Mouse (Mus musculus): ENCODE results near the gene Vegfb. TPM values are rescaled to one million over a fixed set of nuclear protein-coding genes. Genes with fewer than 3 reads are reported as not detected.

Vegfb gene
- polyA plus RNA-seq, 1 experiment from 2014 or later = 53.2 TPM

DNA sequence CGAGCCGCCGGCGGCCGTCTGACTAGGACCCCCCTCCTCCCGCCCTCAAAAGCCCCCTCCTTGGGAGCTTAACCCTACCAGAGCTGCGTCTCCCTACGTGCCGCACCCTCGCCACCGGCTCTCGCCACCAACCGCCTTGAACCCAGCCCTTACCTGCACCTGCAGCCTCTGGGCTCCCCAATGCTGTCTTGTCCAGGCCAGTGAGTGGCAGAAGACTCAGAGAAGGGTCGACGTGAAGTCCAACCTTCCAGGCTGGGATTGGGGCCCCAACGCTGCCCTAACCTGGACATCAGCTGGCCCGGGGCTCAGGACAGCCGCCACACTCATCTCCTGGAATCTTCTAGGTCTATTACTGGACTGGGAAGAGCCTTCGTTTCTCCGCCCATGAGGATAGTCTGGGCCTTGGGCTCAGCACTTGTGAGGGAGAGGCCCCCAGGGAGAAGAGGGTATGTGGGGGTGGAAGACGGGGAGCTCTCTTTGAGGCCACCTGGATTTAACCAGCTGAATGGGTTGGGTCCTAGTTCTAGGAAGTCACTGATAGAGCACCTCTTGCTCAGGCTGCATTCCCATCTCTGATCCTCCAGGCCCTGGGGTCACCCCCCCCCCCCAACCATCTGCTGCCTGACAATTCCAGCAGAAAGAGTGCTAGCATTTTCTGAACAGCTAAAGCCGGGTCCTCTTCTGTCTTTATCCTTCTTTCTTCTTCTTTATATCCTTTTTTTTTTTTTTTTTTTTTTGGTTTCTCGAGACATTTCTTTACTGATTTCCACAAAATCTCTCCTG lies 53.1 kb downstream of the Vegfb start, which contains the start of gene Kcnk4:
TSS of gene Kcnk4 (minus strand) at position 321 of the 783 bp plus-strand sequence.
- ATAC-seq (ENCODE audit: insufficient number of reproducible peaks, low FRiP score, low TSS enrichment, low read depth) = no peak; the same call in 1 of the 2 replicates
- Histone ChIP-seq H3K4me2 (replicated peaks) (peak within 1 kb of the TSS; percentile 94), H3K27ac (replicated peaks) (no peak within 1 kb of the TSS), H3K36me3 (no peaks in the 10 kb centered on the region), H3K9ac (peak within 1 kb of the TSS; percentile 33; the same call in 1 of the 2 replicates), H3K4me3 (replicated peaks) (peak within 1 kb of the TSS; percentile 50), H3K4me1 (peaks cover 19% of the 10 kb centered on the region), H3K9me3 (replicated peaks) (no peaks in the 10 kb centered on the region), H3K27me3 (peaks cover 63% of the 10 kb centered on the region)
- 8% methylated on average over 23 of the region's 23 CpGs for WGBS

DNA sequence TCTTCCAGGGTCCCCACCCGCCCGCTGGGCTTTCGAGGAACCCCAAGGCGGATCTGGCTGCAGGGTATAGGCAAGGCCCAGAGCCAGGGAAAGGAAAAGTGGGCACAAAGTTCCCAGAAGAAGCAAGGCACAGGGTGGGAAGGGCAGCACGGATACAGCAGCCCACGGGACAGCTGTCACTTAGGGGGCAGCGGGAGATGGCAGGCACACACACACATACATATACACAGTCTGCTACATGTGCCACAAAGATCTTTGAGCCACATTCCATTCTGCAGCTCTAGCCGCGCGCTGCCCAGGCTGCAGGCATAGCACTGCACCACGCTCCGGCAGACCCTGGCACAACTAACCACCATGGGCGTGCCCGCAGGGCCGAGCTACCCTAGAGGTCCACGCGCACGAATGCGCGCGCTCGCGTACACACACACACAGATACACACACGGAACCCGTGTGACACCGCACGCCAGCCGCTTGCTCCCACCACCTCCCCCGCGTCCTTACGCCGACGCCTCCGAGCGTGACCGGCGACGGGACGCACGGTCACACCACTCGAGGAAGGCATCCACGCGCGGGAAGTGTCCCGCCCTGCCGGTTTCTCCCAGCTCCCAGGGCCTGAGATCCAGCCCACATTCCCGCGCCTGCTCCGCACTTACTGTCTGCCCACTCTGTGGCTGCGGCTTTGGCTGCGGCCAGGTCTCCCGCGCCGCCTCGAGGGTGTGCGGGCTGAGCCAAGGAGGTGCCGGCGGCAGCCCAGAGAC lies 53.8 kb downstream of the Vegfb start:
- Histone ChIP-seq H3K27ac (replicated peaks) (no peak overlapping the region), H3K4me1 (peaks cover 18% of the 10 kb centered on the region), H3K36me3 (no peaks in the 10 kb centered on the region), H3K27me3 (peaks cover 71% of the 10 kb centered on the region), H3K4me3 (replicated peaks) (peak overlapping the region; percentile 50), H3K9me3 (replicated peaks) (no peaks in the 10 kb centered on the region), H3K4me2 (replicated peaks) (peak overlapping the region; percentile 94), H3K9ac (peak overlapping the region; percentile 33; the same call in 1 of the 2 replicates)
- WGBS = 3% methylated on average over 58 of the region's 58 CpGs
- ATAC-seq (ENCODE audit: insufficient number of reproducible peaks, low FRiP score, low TSS enrichment, low read depth) = peak; percentile 48

DNA sequence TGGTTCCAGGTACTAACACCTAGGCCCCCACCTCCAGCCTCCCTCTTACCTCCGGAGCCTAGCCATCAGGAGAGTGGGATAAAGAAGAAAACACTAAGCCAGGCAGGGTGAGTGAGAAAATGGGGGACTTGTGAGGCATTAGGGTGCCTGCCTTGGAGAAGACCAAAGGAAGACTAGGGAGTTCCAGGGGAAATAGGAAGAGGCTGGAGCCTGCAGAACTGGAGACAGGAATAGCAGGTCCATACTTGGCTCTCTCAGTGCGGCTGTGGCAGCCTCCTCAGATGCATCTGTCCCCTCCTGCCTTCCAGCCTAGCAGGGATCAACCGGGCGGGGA lies 54.4 kb downstream of the Vegfb start:
- WGBS = 14% methylated on average over 4 of the region's 4 CpGs
- Histone ChIP-seq H3K9ac (no peak overlapping the region), H3K4me3 (replicated peaks) (peak overlapping the region; percentile 50; the same call in 1 of the 2 replicates), H3K9me3 (replicated peaks) (no peaks in the 10 kb centered on the region), H3K4me1 (peaks cover 18% of the 10 kb centered on the region), H3K4me2 (replicated peaks) (peak overlapping the region; percentile 94), H3K27ac (replicated peaks) (no peak overlapping the region), H3K36me3 (no peaks in the 10 kb centered on the region), H3K27me3 (peaks cover 73% of the 10 kb centered on the region)
- ATAC-seq (ENCODE audit: insufficient number of reproducible peaks, low FRiP score, low TSS enrichment, low read depth) = no peak

Other genes with a start within 250 kb of the Vegfb start
- gene Rps6ka4, start 147.0 kb downstream of the Vegfb start, polyA plus RNA-seq (2015; fragmentation: Nextera tagmentation; extraction: Ambion mirVana) = 32.0 and 34.2 TPM in 2 replicates
- gene Ccdc88b, start 129.4 kb downstream of the Vegfb start, polyA plus RNA-seq (2015; fragmentation: Nextera tagmentation; extraction: Ambion mirVana) = 0.80 and 1.8 TPM in 2 replicates
- 137 and 138 TPM in 2 replicates for gene Trmt112, start 78.0 kb downstream of the Vegfb start, polyA plus RNA-seq (2015; fragmentation: Nextera tagmentation; extraction: Ambion mirVana)
- 321 and 330 TPM in 2 replicates for gene Prdx5, start 77.5 kb downstream of the Vegfb start, polyA plus RNA-seq (2015; fragmentation: Nextera tagmentation; extraction: Ambion mirVana)
- gene Esrra, start 65.8 kb downstream of the Vegfb start, polyA plus RNA-seq (2015; fragmentation: Nextera tagmentation; extraction: Ambion mirVana) = 15.2 and 16.1 TPM in 2 replicates
- gene Catsperz, start 62.3 kb downstream of the Vegfb start, polyA plus RNA-seq (2015; fragmentation: Nextera tagmentation; extraction: Ambion mirVana) = 4.0 and 5.1 TPM in 2 replicates
- gene Kcnk4, start 53.1 kb downstream of the Vegfb start, polyA plus RNA-seq (2015; fragmentation: Nextera tagmentation; extraction: Ambion mirVana) = 1.4 and 1.7 TPM in 2 replicates
- 90.3 and 97.9 TPM in 2 replicates for gene Bad, start 45.8 kb downstream of the Vegfb start, polyA plus RNA-seq (2015; fragmentation: Nextera tagmentation; extraction: Ambion mirVana)
- 41.8 and 42.2 TPM in 2 replicates for gene Gpr137, start 45.2 kb downstream of the Vegfb start, polyA plus RNA-seq (2015; fragmentation: Nextera tagmentation; extraction: Ambion mirVana)
- gene Ppp1r14b, start 12.7 kb downstream of the Vegfb start, polyA plus RNA-seq (2015; fragmentation: Nextera tagmentation; extraction: Ambion mirVana) = 224 and 246 TPM in 2 replicates
- gene Plcb3, start 11.2 kb downstream of the Vegfb start, polyA plus RNA-seq (2015; fragmentation: Nextera tagmentation; extraction: Ambion mirVana) = 48.2 and 49.1 TPM in 2 replicates
- 112 and 119 TPM in 2 replicates for gene Fkbp2, start 7.2 kb downstream of the Vegfb start, polyA plus RNA-seq (2015; fragmentation: Nextera tagmentation; extraction: Ambion mirVana)
- 23.9 and 27.9 TPM in 2 replicates for gene Dnajc4, start 4.9 kb upstream of the Vegfb start, polyA plus RNA-seq (2015; fragmentation: Nextera tagmentation; extraction: Ambion mirVana)
- 22.2 and 24.1 TPM in 2 replicates for gene Nudt22, start 8.5 kb upstream of the Vegfb start, polyA plus RNA-seq (2015; fragmentation: Nextera tagmentation; extraction: Ambion mirVana)
- gene Trpt1, start 8.5 kb upstream of the Vegfb start, polyA plus RNA-seq (2015; fragmentation: Nextera tagmentation; extraction: Ambion mirVana) = 12.5 and 12.7 TPM in 2 replicates
- gene Fermt3, start 31.8 kb upstream of the Vegfb start, polyA plus RNA-seq (2015; fragmentation: Nextera tagmentation; extraction: Ambion mirVana) = 12.4 and 14.2 TPM in 2 replicates
- 228 and 244 TPM in 2 replicates for gene Stip1, start 52.3 kb upstream of the Vegfb start, polyA plus RNA-seq (2015; fragmentation: Nextera tagmentation; extraction: Ambion mirVana)
- gene Macrod1, start 69.2 kb upstream of the Vegfb start, polyA plus RNA-seq (2015; fragmentation: Nextera tagmentation; extraction: Ambion mirVana) = 22.1 and 26.6 TPM in 2 replicates
- gene Flrt1, start 118.1 kb upstream of the Vegfb start, polyA plus RNA-seq (2015; fragmentation: Nextera tagmentation; extraction: Ambion mirVana) = 13.5 and 19.2 TPM in 2 replicates
- gene Otub1, start 218.7 kb upstream of the Vegfb start, polyA plus RNA-seq (2015; fragmentation: Nextera tagmentation; extraction: Ambion mirVana) = 206 and 214 TPM in 2 replicates
- gene Cox8a, start 230.0 kb upstream of the Vegfb start, polyA plus RNA-seq (2015; fragmentation: Nextera tagmentation; extraction: Ambion mirVana) = 822 and 870 TPM in 2 replicates

Data from embryonic facial prominence, embryonic 15.5 days (tissue).